Mouse (Mus musculus) kidney, embryonic 16.5 days (tissue): ENCODE data around the gene Sugct. TPM values are rescaled to one million over a fixed set of nuclear protein-coding genes. Genes with fewer than 3 reads are reported as not detected.

ENCODE experiments used
- ATAC-seq: fragments of 200-750 bp; cut with Nextera tagmentation; 2 replicates; pipeline ENCODE4 v1.8.0; 2017; ENCODE audit warnings: moderate TSS enrichment; ENCODE audit not compliant: low FRiP score, low TSS enrichment
- H3K27ac ChIP-seq: fragments of 300-500 bp; sonication (generic); 2 replicates; pipeline ENCODE4 v1.5.1; 2014; ENCODE audit warnings: low read length
- H3K27me3 ChIP-seq: fragments of 300-500 bp; sonication (generic); 2 replicates; pipeline ENCODE4 v1.6.1; 2014; ENCODE audit warnings: low read length, control low read depth, mixed read lengths; ENCODE audit not compliant: insufficient read depth
- H3K36me3 ChIP-seq: fragments of 300-500 bp; sonication (generic); 2 replicates; pipeline ENCODE4 v1.6.1; 2014; ENCODE audit warnings: low read length, control low read depth, mixed read lengths; ENCODE audit not compliant: insufficient read depth
- H3K4me1 ChIP-seq: fragments of 300-500 bp; sonication (generic); 2 replicates; pipeline ENCODE4 v1.6.1; 2014; ENCODE audit warnings: low read length, control low read depth, mixed read lengths; ENCODE audit not compliant: insufficient read depth
- H3K4me2 ChIP-seq: fragments of 300-500 bp; sonication (generic); replicated peaks from 2 replicates; pipeline ENCODE4 v1.6.1; 2014; ENCODE audit warnings: low read depth, low read length
- H3K4me3 ChIP-seq: fragments of 300-500 bp; sonication (generic); 2 replicates; pipeline ENCODE4 v1.5.1; 2014; ENCODE audit warnings: mild to moderate bottlenecking, low read length
- H3K9ac ChIP-seq: fragments of 300-500 bp; sonication (generic); replicated peaks from 2 replicates; pipeline ENCODE4 v1.6.1; 2014; ENCODE audit warnings: low read length
- H3K9me3 ChIP-seq: fragments of 300-500 bp; sonication (generic); 2 replicates; pipeline ENCODE4 v1.6.1; 2016; ENCODE audit warnings: low read length, control low read depth
- whole genome bisulfite sequencing: fragments of 180-500 bp; shearing (Covaris S2); extraction: QIAGEN DNeasy Blood & Tissue Kit; methylation state at CpG from one replicate; pipeline ENCODE4 v1.1.7; 2014; 5-methylcytosine and 5-hydroxymethylcytosine counted together
- polyA plus RNA-seq: library from polyadenylated mRNA; unstranded; fragments of >200 nt; fragmentation: Nextera tagmentation; extraction: Ambion mirVana; gene quantifications from 2 replicates; pipeline ENCODE4 v1.2.1, GENCODE M21; 2015

Sugct gene
- polyA plus RNA-seq, 1 experiment from 2014 or later, result 17.5 TPM

- H3K9me3 ChIP-seq, result no peaks in the 10 kb centered on the region
- no peak for ATAC-seq
- whole genome bisulfite sequencing, result 83% methylated on average over 5 of the region's 5 CpGs
Observed at GRCm38 (mm10) chr13:17627108-17627507, 68.2 kb downstream of the Sugct start.

DNA sequence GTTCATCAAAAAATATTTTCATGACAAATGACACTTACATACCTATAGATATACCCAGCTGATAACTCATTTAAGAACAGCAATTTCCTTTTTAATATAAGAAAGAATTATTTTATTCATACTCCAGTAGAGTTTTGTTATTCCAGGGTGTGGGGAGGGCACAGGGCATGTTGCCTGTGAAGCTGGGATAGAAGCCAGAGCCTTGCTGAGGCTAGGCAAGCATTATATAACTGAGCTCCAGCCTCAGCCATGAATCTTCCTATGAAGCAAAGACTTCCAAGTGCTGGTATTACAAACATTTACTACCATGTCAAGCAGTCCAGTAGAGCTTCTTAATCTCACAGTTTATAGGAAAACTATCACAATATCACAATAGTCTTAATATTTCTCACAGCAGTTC is 70.4 kb downstream of the Sugct start:
- Histone ChIP-seq H3K4me3 (no peak overlapping the region), H3K27me3 (no peaks in the 10 kb centered on the region), H3K4me2 (no peak overlapping the region), H3K36me3 (no peaks in the 10 kb centered on the region), H3K27ac (no peak overlapping the region), H3K4me1 (no peaks in the 10 kb centered on the region), H3K9me3 (no peaks in the 10 kb centered on the region), H3K9ac (no peak overlapping the region)
- ATAC-seq, result no peak

More at GRCm38 (mm10) chr13:17627108-17627507, 68.2 kb downstream of the Sugct start:
- no peaks in the 10 kb centered on the region for H3K36me3 ChIP-seq
- H3K4me2 ChIP-seq, result no peak overlapping the region
- no peaks in the 10 kb centered on the region for H3K27me3 ChIP-seq
- no peak overlapping the region for H3K9ac ChIP-seq
- H3K4me1 ChIP-seq, result no peaks in the 10 kb centered on the region
- H3K4me3 ChIP-seq, result no peak overlapping the region
- no peak overlapping the region for H3K27ac ChIP-seq

DNA sequence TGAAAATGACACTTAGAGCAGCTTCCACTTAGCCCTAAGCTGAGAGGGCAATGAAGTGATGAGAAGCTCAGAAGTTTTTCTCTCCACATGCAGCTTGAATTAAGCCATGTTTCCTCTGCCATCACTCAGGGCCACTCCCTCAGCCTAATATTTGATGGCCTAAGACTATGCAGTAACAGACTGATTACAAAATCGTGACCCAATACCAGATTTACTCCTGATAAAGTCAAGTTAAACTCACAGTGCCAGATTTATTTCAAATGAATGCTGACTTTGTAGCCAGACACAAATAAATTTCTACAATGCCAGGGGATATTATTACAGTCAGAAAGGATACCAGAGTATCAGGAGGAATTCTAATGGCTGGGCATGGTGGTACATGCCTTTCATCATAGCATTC is 89.1 kb downstream of the Sugct start:
- Histone ChIP-seq H3K36me3 (no peaks in the 10 kb centered on the region), H3K9ac (no peak overlapping the region), H3K9me3 (no peaks in the 10 kb centered on the region), H3K4me3 (no peak overlapping the region), H3K27ac (no peak overlapping the region), H3K4me1 (no peaks in the 10 kb centered on the region), H3K4me2 (no peak overlapping the region), H3K27me3 (no peaks in the 10 kb centered on the region)
- ATAC-seq, result no peak
- WGBS, result 61% methylated on average over 1 of the region's 1 CpGs

GRCm38 (mm10) chr13:17604670-17605069 is 90.7 kb downstream of the Sugct start:
- no peak overlapping the region for H3K4me2 ChIP-seq
- no peak overlapping the region for H3K27ac ChIP-seq
- H3K9ac ChIP-seq, result no peak overlapping the region
- no peaks in the 10 kb centered on the region for H3K9me3 ChIP-seq
- no peaks in the 10 kb centered on the region for H3K36me3 ChIP-seq
- no peak for ATAC-seq
- no peaks in the 10 kb centered on the region for H3K4me1 ChIP-seq
- H3K27me3 ChIP-seq, result no peaks in the 10 kb centered on the region
- WGBS, result 66% methylated on average over 3 of the region's 3 CpGs
- H3K4me3 ChIP-seq, result no peak overlapping the region

GRCm38 (mm10) chr13:17603756-17604155 is 91.6 kb downstream of the Sugct start:
- Histone ChIP-seq H3K36me3 (no peaks in the 10 kb centered on the region), H3K27me3 (no peaks in the 10 kb centered on the region), H3K27ac (no peak overlapping the region), H3K9ac (no peak overlapping the region), H3K4me2 (no peak overlapping the region), H3K9me3 (no peaks in the 10 kb centered on the region), H3K4me3 (no peak overlapping the region), H3K4me1 (no peaks in the 10 kb centered on the region)
- WGBS, result 88% methylated on average over 5 of the region's 5 CpGs
- ATAC-seq, result no peak

- Histone ChIP-seq H3K4me1 (no peaks in the 10 kb centered on the region), H3K36me3 (no peaks in the 10 kb centered on the region), H3K4me2 (no peak overlapping the region), H3K27me3 (no peaks in the 10 kb centered on the region), H3K4me3 (no peak overlapping the region), H3K27ac (no peak overlapping the region), H3K9ac (no peak overlapping the region), H3K9me3 (no peaks in the 10 kb centered on the region)
- WGBS, result 47% methylated on average over 3 of the region's 3 CpGs
- no peak for ATAC-seq
Observed at GRCm38 (mm10) chr13:17585267-17585913, 110.0 kb downstream of the Sugct start.

GRCm38 (mm10) chr13:17584804-17585203 is 110.5 kb downstream of the Sugct start:
- Histone ChIP-seq H3K4me1 (no peaks in the 10 kb centered on the region), H3K27ac (no peak overlapping the region), H3K9ac (no peak overlapping the region), H3K4me3 (no peak overlapping the region), H3K4me2 (no peak overlapping the region), H3K36me3 (no peaks in the 10 kb centered on the region), H3K9me3 (no peaks in the 10 kb centered on the region), H3K27me3 (no peaks in the 10 kb centered on the region)
- ATAC-seq, result 0 out of 2 replicates have a peak, but pooled peaks have one; percentile 49

GRCm38 (mm10) chr13:17581684-17582083 is 113.7 kb downstream of the Sugct start:
- 32% methylated on average over 2 of the region's 2 CpGs for WGBS
- H3K27me3 ChIP-seq, result no peaks in the 10 kb centered on the region
- H3K4me2 ChIP-seq, result no peak overlapping the region
- no peak overlapping the region for H3K27ac ChIP-seq
- no peaks in the 10 kb centered on the region for H3K36me3 ChIP-seq
- H3K9me3 ChIP-seq, result no peaks in the 10 kb centered on the region
- ATAC-seq, result no peak
- H3K4me1 ChIP-seq, result no peaks in the 10 kb centered on the region
- H3K9ac ChIP-seq, result no peak overlapping the region
- H3K4me3 ChIP-seq, result no peak overlapping the region

- no peaks in the 10 kb centered on the region for H3K9me3 ChIP-seq
- WGBS, result 86% methylated on average over 3 of the region's 3 CpGs
- no peak overlapping the region for H3K4me3 ChIP-seq
- no peak overlapping the region for H3K27ac ChIP-seq
- no peaks in the 10 kb centered on the region for H3K27me3 ChIP-seq
- H3K4me1 ChIP-seq, result no peaks in the 10 kb centered on the region
- no peak for ATAC-seq
- H3K4me2 ChIP-seq, result no peak overlapping the region
- no peaks in the 10 kb centered on the region for H3K36me3 ChIP-seq
- H3K9ac ChIP-seq, result no peak overlapping the region
Observed at GRCm38 (mm10) chr13:17559357-17559756, 136.0 kb downstream of the Sugct start.

GRCm38 (mm10) chr13:17536341-17536740 is 159.0 kb downstream of the Sugct start:
- Histone ChIP-seq H3K36me3 (no peaks in the 10 kb centered on the region), H3K9me3 (no peaks in the 10 kb centered on the region), H3K9ac (no peak overlapping the region), H3K27ac (no peak overlapping the region), H3K4me3 (no peak overlapping the region), H3K4me1 (no peaks in the 10 kb centered on the region), H3K4me2 (no peak overlapping the region), H3K27me3 (no peaks in the 10 kb centered on the region)
- 79% methylated on average over 1 of the region's 1 CpGs for WGBS
- no peak for ATAC-seq
